Comparison of ENCODE assay signal across 7 mouse cellular contexts in the genomic region with DNA sequence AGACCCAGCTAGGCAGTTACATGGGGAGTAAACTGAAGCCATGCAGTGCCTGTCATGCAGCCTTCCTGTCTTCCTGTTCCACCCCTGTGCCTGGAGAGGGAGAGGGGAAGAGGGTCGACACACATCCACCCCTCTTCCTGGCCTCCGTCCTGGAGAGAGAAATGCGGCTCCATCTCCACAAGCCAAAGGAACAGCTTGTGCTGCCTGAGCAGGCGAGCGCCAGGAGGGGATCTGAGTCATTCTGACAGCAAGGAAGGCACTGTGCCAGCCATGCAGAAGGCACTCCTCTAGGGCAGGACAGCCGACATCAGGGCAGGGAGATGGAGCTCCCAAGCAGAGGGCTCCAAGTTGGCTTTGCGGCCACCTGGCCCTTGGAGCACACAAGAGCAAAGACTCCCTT. TPM values are rescaled to one million over a fixed set of nuclear protein-coding genes. Genes with fewer than 3 reads are reported as not detected.
DNase-seq lines count a peak whose midpoint lies in the region; ATAC-seq and TF ChIP-seq lines count a peak whose summit lies in the region.

No protein-coding gene starts in this region.

- TF ChIP-seq CTCF in Patski (IDR thresholded peaks at IDR 0.05): no peak

- H3K27me3 ChIP-seq in Patski: no peaks in the 10 kb centered on the region

- POLR2A ChIA-PET in Patski (lab: Charles Lee): interaction anchor here (0.7 kb wide), 1 partner anchor 1076 kb away, joined by 5 read pairs; no protein-coding TSS in a partner anchor

- CTCF ChIA-PET in Patski (lab: Charles Lee): interaction anchor here (1.3 to 2.3 kb wide), 3 partner anchors 10 to 33 kb away, joined by 4 to 7 read pairs (median 4); no protein-coding TSS in a partner anchor

- peak; percentile 81 for DNase-seq in 3T3-L1 (ENCODE audit: low read depth, low spot score)
- peak; percentile 58 for DNase-seq in Patski (ENCODE audit: low read depth, low spot score)
- DNase-seq in cerebellum, postnatal 4 days (ENCODE audit: low spot score in 2 of 2): peak; percentile 53 to 86
- DNase-seq in heart, postnatal 4 days: peak; percentile 55
- peak; percentile 94 for DNase-seq in right cerebral cortex, adult 18-20 months
- DNase-seq in embryo, embryonic 9.5 days (ENCODE audit: extremely low spot score): no peak
- no peak for DNase-seq in thymus, postnatal 10 days (ENCODE audit: low spot score in 2 of 2)

- in situ Hi-C loops in Patski (cut with MboI; ENCODE audit: low pct_unique_long_range_greater_than_20kb): no loop called here

- ATAC-seq in Patski: peak; percentile 84

RNA-seq across cellular contexts. Expression of gene Kcna5, which starts 50.6 kb away (rescaled TPM):
- polyA plus RNA-seq in Patski (2021): 1.4 TPM
- 10 to 100 TPM; 10.6 to 12.0 TPM for total RNA-seq in heart, postnatal 4 days (2021)

Comparison
In these comparisons a context has a peak if more than half of its experiments do, and no peak if none do; other contexts are left out.
1. DNase-seq: peak in 3T3-L1 (single experiment), Patski (single experiment), cerebellum, postnatal 4 days (2 of 2), heart, postnatal 4 days (single experiment) and right cerebral cortex, adult 18-20 months (single experiment); none in embryo, embryonic 9.5 days (single experiment) and thymus, postnatal 10 days (0 of 2).